Mouse (Mus musculus) WW6 (cell line): ENCODE measurements around the gene Upk3b.
A peak's percentile ranks its signal among the peaks of the same experiment; 100 is the strongest.

Experiments used
- DNase-seq: peaks from one replicate; pipeline ENCODE4 v3.0.0-alpha.2; 2013; ENCODE audit warnings: low read depth, low spot score

The Upk3b gene

DNA sequence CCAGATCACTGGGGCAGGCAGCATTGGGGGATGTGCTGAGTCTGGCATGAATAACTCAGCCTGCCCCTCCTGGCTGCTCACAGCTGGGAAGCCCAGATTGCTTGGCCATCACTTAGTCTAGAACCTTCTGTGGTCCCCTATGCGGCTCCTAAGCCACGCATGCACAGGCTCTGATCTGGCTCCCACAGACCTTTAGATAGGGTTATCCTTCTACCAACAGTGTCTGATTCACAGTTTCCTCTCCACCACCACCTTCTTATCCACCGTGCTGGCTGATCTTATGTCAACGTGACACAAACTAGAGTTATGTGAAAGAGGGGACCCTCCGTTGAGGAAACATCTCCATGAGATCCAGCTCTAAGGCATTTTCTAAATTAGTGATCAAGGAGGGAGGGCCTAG, 36.8 kb downstream of the Upk3b start:
- DNase-seq = no peak

DNA sequence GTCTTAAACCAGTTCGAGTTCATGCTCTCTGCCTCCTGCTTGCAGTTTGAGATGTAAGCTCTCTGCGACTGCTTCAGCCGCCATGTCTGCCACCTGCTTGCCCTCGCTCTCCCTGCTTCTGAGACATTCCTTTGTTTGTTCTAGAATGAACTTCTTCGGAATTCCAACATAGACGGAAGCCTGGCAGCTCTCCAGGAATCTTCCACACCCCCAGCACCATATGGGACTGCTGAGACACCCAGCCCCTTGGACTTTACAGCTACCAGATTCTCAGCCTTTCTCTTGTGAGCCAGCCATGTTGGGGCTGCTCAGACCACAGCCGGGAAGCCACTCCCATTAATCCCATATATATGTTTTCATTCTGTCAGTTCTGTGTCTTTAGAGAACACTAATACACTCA, 38.0 kb downstream of the Upk3b start:
- no peak for DNase-seq

DNA sequence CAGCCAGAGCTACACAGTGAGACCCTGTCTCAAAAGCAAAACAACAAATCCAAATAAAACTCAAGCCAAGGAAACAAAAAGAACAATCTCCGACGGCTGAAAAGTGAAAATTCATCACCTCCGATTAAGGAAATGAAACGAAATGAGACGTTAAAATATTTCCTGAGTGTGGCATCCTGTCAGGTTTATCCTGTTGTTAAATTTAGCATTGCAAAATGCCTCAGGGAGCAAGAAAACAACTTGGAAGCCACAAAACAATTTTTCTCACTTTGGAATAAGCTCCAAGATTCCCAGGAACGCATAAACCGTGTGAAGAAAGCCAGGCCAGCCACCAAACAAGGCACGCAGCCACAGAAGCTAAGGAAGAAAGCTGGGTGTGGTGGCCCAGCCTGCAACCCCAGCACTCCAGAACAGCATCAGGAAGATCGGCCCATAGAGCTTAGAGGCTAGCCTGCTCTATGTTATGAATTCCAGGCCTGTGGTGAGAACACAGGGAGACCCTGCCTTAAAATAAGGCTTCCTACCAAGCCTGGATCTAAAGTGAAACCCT, 38.8 kb downstream of the Upk3b start:
- no peak for DNase-seq

DNA sequence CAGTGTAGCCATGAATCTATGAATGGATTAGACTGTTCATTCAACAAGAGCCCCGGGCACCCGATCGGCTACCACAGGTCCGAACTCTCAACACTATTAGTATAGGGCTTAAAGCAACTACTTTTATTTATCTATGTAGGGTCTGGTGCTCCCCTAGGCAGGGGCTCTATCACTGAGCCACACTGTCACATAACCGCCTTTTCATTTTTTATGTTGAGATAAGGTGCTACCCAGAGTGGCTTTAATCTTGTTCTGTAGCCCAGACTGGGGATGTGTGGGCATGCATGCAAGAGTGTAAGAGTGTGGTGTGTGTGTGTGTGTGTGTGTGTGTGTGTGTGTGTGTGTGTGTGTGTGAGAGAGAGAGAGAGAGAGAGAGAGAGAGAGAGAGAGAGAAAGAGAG, 39.8 kb downstream of the Upk3b start:
- DNase-seq = no peak

DNA sequence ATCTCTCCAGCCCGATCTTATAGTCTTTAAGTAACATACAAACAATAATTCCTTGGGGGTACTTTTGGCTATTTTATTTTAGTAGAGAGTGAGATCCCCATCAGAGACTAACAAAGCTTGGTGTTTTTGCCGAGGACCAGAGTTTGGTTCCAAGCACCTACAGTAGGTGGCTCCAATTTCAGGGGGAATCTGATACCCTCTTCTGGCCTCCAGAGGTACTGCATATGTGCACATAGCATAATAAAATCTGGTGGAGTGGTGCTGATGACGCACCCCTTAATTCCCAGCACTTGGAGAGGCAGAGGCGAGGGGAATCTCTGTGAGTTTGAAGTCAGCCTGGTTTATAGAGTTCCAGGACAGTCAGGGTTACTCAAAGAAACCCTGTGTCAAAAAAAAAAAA, 44.0 kb downstream of the Upk3b start:
- DNase-seq = no peak

DNA sequence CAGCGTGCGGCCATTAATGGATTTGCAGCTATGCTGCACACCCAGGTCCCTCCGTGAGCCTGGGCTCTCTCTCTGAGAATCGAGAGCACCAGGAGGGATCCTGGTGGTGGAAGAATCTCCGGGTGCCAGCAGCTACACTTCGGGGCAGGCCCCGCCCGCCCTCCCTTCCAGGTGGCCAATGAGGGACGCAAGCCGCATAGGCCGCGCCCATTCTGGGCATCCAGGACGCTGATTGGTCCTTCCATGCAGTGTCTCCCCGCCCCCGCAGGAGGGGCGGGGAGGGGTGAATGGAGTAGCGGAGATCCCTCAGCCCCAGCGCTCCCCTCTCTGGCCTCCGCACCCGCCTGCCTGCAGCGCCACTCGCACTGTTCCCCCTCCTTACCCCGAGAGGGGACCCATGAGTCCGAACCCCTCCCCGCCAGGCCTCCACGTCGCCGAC, 45.4 kb downstream of the Upk3b start, which contains the start of gene Rasa4:
Gene Rasa4, plus strand, starts transcription at position 248 of the 439 bp plus-strand sequence.
- peak; percentile 87 for DNase-seq

DNA sequence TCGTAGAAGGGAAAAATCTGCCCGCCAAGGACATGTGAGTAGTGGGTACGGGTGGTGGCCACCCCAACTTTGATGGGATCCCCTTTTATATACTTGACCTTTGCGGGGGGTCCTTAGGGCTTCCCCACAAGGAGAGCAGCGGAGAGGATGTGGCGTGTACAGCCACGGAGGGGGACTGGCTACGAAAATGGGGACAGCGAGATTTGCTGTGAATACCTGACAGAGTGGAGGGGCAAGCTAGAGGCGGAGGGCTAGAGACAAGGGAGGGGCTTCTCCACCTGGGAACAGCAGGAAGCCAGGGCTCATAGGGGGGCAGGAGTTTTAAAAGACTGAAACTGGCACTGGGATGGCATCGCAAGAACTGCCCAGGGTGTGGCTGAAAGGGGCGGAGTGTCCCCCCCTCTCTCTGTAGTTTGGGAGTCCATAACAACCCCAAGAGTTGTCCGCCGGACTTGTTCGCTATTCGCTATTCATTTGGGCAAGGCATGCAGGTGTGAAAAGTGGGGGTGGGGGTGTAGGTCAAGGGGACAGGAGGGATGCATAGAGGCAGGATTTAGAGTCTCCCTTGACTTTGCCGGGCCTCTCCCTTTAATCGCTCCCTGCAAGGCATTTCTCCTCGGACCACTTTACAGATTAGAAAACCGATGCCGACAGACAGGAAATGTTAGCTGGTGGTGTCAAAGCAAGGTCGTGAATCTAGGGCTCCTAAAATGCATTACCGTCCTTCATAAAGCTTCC, 46.0 kb downstream of the Upk3b start:
- DNase-seq = no peak

DNA sequence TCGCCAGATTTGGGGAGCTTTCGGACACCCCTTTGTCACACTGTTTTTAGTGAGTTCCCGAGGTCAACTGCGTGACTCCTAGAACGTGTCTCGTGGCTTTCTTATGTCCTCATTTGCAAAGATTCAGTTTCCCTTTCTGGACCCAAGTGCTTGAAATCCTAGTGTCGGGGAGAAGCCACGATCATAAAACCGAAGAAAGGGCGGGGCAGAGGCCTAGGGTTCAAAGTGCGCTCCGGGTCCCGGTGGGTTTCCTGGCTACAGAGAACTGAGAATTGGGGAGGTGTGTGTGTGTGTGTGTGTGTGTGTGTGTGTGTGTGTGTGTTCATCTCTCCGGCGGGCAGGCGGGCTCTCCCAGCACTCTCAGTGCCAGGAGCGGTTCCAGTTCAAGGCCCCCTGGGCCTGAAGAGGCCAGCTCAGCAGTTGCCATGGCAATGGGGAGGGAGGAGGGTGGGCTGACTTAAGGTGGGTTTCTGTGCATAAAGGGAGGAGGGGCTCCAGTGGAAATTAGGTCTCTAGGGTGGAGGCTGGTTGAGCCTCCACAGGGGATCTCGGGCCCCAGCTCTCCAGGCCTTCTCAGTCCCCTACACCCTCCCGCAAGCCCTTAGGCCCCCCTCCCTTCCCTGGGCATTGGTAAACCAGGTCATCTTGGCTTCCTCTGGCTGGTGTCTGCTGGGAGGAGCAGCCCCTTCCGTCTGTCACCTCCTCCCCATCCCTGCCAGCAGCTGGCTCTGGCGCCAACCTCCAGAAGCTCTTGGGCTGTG, 46.8 kb downstream of the Upk3b start:
- DNase-seq = no peak

DNA sequence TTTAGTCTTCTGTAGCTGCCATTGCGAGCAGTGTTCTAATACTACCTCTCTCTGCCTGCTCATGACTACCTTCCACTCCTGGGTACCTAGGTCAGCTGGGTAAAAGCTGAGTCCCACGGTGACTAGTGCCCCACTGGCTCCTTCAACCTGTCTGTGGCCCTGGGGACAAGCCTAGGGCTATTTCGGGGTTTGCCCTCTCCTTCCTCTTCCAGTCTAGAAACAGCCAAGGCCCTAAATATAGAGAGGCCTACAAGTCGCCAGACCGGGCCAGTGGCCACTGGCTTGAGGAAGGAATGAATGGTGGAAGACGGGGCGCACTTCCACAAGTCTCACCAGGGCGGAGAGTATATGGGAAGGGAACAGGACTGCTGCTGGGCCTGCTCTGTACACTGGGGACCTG, 48.0 kb downstream of the Upk3b start:
- no peak for DNase-seq

DNA sequence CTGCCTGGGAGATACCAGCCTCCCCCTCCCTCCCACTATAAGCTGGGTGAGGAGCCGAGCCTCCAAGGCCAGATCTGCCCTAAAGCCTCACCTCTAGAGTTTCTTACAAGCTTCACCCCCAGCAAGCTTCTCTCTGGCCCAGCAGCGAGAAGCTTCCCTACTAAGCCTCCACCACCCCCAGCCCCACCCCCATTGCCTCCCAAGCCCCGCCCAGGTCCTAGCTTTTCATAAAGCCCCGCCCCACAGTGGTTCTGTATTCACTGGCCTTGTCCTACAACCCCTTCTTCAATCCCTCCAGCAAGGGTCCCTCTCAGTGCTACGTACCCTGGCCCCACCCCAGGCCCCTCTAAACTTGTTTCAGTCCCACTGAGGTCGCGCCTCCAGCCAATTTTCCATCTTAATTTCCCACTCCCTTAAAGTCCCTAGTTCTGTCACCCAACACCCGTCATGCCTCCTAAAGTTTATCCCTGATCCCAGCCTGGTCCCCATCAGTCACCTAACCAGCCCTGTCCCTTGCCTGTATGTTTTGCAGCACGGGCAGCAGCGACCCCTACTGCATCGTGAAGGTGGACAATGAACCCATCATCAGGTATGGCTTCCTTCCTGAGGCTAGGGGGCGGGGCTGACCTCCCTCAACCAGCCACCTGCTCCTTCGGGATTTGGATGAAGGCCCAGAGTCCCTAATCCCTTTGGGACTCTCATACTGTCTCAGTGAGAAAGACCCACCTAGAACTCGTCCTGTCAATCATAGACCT, 50.7 kb downstream of the Upk3b start:
- DNase-seq = no peak

DNA sequence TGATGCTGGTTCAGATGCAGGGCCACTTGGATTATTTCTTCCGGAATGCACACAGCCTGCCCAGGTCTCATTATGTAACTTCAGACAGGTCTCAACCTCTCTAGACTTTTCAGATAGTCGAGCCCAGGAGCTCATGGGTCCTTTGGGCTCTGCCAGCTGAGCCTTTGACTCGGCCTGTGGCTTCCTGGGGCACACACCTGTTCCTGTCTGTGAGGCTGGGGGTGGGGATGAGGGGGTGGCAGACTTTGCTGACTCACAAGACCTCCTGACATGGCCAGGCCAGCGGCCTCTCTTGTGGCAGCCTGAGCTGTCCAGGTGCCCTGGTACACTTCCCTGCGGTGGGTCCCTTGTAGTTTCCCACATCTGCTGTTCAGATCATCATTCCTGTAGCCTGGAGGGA, 53.6 kb downstream of the Upk3b start:
- DNase-seq = no peak

DNA sequence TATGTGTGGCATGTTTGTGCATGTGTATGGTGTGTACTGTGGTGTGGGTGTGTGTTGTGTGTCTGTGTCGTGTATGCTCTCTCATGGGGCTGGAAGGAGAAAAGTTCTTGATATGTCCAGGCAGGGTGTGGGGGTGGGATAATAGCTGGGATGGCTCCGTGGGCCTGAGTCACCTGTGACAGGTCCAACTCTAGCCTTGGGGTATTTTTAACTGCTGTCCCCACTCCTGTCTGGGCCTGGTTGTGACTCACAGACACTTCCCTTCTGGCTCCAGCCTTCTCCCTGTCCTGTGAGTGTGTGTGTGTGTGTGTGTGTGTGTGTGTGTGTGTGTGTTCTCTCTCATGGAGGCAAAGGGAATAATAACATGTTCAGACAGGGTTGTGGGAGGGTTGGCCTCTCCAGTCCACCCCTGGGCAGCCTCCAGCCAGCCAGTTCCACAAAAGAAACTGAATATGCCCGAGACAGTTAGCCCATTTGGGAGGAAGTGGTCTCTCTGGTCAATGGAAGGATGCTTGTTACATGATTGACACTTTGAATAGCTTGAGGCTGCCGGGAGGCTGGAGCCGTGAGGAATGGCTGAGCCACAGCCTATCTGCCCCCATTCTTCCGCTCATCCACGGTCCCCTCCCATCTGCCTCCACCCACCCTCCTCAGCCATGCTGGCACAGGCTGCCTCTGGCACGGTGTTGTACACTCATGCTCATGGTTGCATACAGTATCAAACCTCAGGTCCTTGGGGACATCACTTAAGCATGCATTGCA, 56.1 kb downstream of the Upk3b start:
- no peak for DNase-seq

DNA sequence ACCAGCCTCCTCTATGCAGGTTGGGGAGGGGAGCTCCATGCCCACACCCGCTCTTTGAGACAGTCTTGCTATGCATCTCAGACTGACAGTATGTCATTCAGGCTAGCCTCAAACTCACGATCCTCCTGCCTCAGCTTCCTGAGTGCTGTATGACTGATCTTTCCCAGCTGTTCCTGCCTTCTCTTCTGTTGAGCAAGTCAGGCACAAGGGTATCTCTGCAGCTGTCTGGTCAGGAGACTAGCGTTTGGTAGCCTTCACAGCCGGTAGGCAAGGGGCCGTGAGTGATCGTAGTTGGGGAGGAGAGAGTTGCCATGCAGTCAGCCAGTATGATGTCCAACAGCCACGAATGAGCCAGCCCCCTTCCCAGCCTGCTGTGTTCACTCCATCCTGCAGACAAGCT, 56.8 kb downstream of the Upk3b start:
- no peak for DNase-seq
